Mouse (Mus musculus) liver, postnatal 0 days (tissue): Measurements from ENCODE around the gene Rasgrp3. TPM values are rescaled to one million over a fixed set of nuclear protein-coding genes. Genes with fewer than 3 reads are reported as not detected.

ENCODE experiments used
- ATAC-seq: fragments of 200-750 bp; cut with Nextera tagmentation; 2 replicates; pipeline ENCODE4 v1.8.0; 2017; ENCODE audit warnings: mild to moderate bottlenecking, moderate library complexity
- DNase-seq: peaks from one replicate; pipeline ENCODE4 v3.0.0-alpha.2; 2016
- H3K27ac ChIP-seq: fragments of 300-500 bp; sonication (generic); 2 replicates; pipeline ENCODE4 v1.5.1; 2014; ENCODE audit warnings: antibody characterized with exemption, moderate library complexity, mild to moderate bottlenecking, low read depth
- H3K27me3 ChIP-seq: fragments of 300-500 bp; sonication (generic); 2 replicates; pipeline ENCODE4 v1.6.1; 2014; ENCODE audit warnings: low read length, control low read depth, mixed read lengths; ENCODE audit not compliant: insufficient read depth
- H3K36me3 ChIP-seq: fragments of 300-500 bp; sonication (generic); replicated peaks from 2 replicates; pipeline ENCODE4 v1.6.1; 2014; ENCODE audit warnings: mild to moderate bottlenecking, control low read depth, low read length, moderate library complexity, mixed read lengths; ENCODE audit not compliant: insufficient read depth
- H3K4me1 ChIP-seq: fragments of 300-500 bp; sonication (generic); 2 replicates; pipeline ENCODE4 v1.6.1; 2014; ENCODE audit warnings: antibody characterized with exemption, mild to moderate bottlenecking, control low read depth; ENCODE audit not compliant: insufficient read depth
- H3K4me2 ChIP-seq: fragments of 300-500 bp; sonication (generic); 2 replicates; pipeline ENCODE4 v1.6.1; 2014; ENCODE audit warnings: low read depth, mild to moderate bottlenecking, low read length, moderate library complexity, mixed read lengths
- H3K4me3 ChIP-seq: fragments of 300-500 bp; sonication (generic); 2 replicates; pipeline ENCODE4 v1.5.1; 2014; ENCODE audit warnings: low read depth, low read length
- H3K9ac ChIP-seq: fragments of 300-500 bp; sonication (generic); replicated peaks from 2 replicates; pipeline ENCODE4 v1.6.1; 2014; ENCODE audit warnings: mild to moderate bottlenecking, moderate library complexity
- H3K9me3 ChIP-seq: fragments of 300-500 bp; sonication (generic); 2 replicates; pipeline ENCODE4 v1.6.1; 2016; ENCODE audit warnings: mild to moderate bottlenecking, control low read depth, low read length, mixed read lengths
- CTCF ChIP-seq: sonication (generic); IDR thresholded peaks from 2 replicates; pipeline ENCODE4 v1.5.1; 2016; ENCODE audit warnings: antibody characterized with exemption, low read depth
- EP300 ChIP-seq: IDR thresholded peaks from 2 replicates; pipeline ENCODE4 v1.6.1; 2016; ENCODE audit warnings: antibody characterized with exemption, low read depth, mild to moderate bottlenecking
- WGBS: fragments of 180-500 bp; shearing (Covaris S2); extraction: QIAGEN DNeasy Blood & Tissue Kit; methylation state at CpG from one replicate; pipeline ENCODE4 v1.1.7; 2014; ENCODE audit not compliant: insufficient replicate concordance; 5-methylcytosine and 5-hydroxymethylcytosine counted together
- polyA plus RNA-seq: library from polyadenylated mRNA; unstranded; fragments of >200 nt; fragmentation: Nextera tagmentation; extraction: Ambion mirVana; gene quantifications from 2 replicates; pipeline ENCODE4 v1.2.1, GENCODE M21; 2015

Gene Rasgrp3
- polyA plus RNA-seq, 1 experiment from 2014 or later = 4.1 TPM

GRCm38 (mm10) chr17:75516591-75516990 lies 80.9 kb downstream of the Rasgrp3 start:
- H3K27ac ChIP-seq = no peak overlapping the region
- no peak overlapping the region for H3K4me2 ChIP-seq
- 57% methylated on average over 4 of the region's 4 CpGs for WGBS
- ATAC-seq = no peak
- no peak overlapping the region for H3K4me3 ChIP-seq
- H3K9ac ChIP-seq = no peak overlapping the region
- no peaks in the 10 kb centered on the region for H3K9me3 ChIP-seq
- H3K4me1 ChIP-seq = no peaks in the 10 kb centered on the region
- DNase-seq = no peak
- H3K36me3 ChIP-seq = no peaks in the 10 kb centered on the region
- H3K27me3 ChIP-seq = no peaks in the 10 kb centered on the region
- TF ChIP-seq CTCF = no peak
- TF ChIP-seq EP300 = no peak

GRCm38 (mm10) chr17:75518181-75518901 lies 82.6 kb downstream of the Rasgrp3 start:
- ATAC-seq = no peak
- no peaks in the 10 kb centered on the region for H3K36me3 ChIP-seq
- no peaks in the 10 kb centered on the region for H3K27me3 ChIP-seq
- no peak for DNase-seq
- H3K4me3 ChIP-seq = no peak overlapping the region
- no peak for TF ChIP-seq CTCF
- TF ChIP-seq EP300 = no peak
- no peak overlapping the region for H3K27ac ChIP-seq
- H3K4me2 ChIP-seq = no peak overlapping the region
- 37% methylated on average over 8 of the region's 8 CpGs for WGBS
- no peaks in the 10 kb centered on the region for H3K4me1 ChIP-seq
- no peaks in the 10 kb centered on the region for H3K9me3 ChIP-seq
- no peak overlapping the region for H3K9ac ChIP-seq

- no peak overlapping the region for H3K27ac ChIP-seq
- no peak for ATAC-seq
- H3K9ac ChIP-seq = no peak overlapping the region
- no peaks in the 10 kb centered on the region for H3K9me3 ChIP-seq
- no peaks in the 10 kb centered on the region for H3K27me3 ChIP-seq
- DNase-seq = no peak
- 62% methylated on average over 8 of the region's 8 CpGs for WGBS
- H3K4me3 ChIP-seq = no peak overlapping the region
- TF ChIP-seq CTCF (no peak), EP300 (no peak)
- H3K4me2 ChIP-seq = no peak overlapping the region
- no peaks in the 10 kb centered on the region for H3K36me3 ChIP-seq
- H3K4me1 ChIP-seq = 0 out of 2 replicates have a peak, but pooled peaks cover 4% of the 10 kb centered on the region
Measured at GRCm38 (mm10) chr17:75519239-75519900, 83.7 kb downstream of the Rasgrp3 start.

GRCm38 (mm10) chr17:75521236-75521842 lies 85.6 kb downstream of the Rasgrp3 start:
- H3K9me3 ChIP-seq = no peaks in the 10 kb centered on the region
- no peak for TF ChIP-seq CTCF
- no peak for TF ChIP-seq EP300
- H3K27me3 ChIP-seq = no peaks in the 10 kb centered on the region
- no peak overlapping the region for H3K27ac ChIP-seq
- H3K4me1 ChIP-seq = 0 out of 2 replicates have a peak, but pooled peaks cover 4% of the 10 kb centered on the region
- no peak overlapping the region for H3K9ac ChIP-seq
- 69% methylated on average over 6 of the region's 6 CpGs for WGBS
- no peak overlapping the region for H3K4me3 ChIP-seq
- no peaks in the 10 kb centered on the region for H3K36me3 ChIP-seq
- no peak for DNase-seq
- no peak for ATAC-seq
- H3K4me2 ChIP-seq = no peak overlapping the region

- Histone ChIP-seq H3K36me3 (no peaks in the 10 kb centered on the region), H3K4me1 (0 out of 2 replicates have a peak, but pooled peaks cover 4% of the 10 kb centered on the region), H3K4me3 (no peak overlapping the region), H3K9me3 (no peaks in the 10 kb centered on the region), H3K9ac (no peak overlapping the region), H3K27ac (no peak overlapping the region), H3K27me3 (no peaks in the 10 kb centered on the region), H3K4me2 (no peak overlapping the region)
- no peak for DNase-seq
- no peak for ATAC-seq
- WGBS = 30% methylated on average over 9 of the region's 9 CpGs
- no peak for TF ChIP-seq CTCF
- TF ChIP-seq EP300 = no peak
Measured at GRCm38 (mm10) chr17:75522347-75523065, 86.8 kb downstream of the Rasgrp3 start.

- no peak overlapping the region for H3K9ac ChIP-seq
- H3K4me1 ChIP-seq = 0 out of 2 replicates have a peak, but pooled peaks cover 4% of the 10 kb centered on the region
- H3K27me3 ChIP-seq = no peaks in the 10 kb centered on the region
- H3K27ac ChIP-seq = no peak overlapping the region
- no peaks in the 10 kb centered on the region for H3K9me3 ChIP-seq
- TF ChIP-seq CTCF (no peak), EP300 (no peak)
- no peak overlapping the region for H3K4me3 ChIP-seq
- no peak for ATAC-seq
- no peaks in the 10 kb centered on the region for H3K36me3 ChIP-seq
- no peak overlapping the region for H3K4me2 ChIP-seq
- no peak for DNase-seq
- WGBS = 46% methylated on average over 3 of the region's 3 CpGs
Measured at GRCm38 (mm10) chr17:75523812-75524211, 88.1 kb downstream of the Rasgrp3 start.
